Mouse (Mus musculus): ENCODE results near the gene Prickle1.

Gene Prickle1

GRCm38 (mm10) chr15:93554203-93554851 lies 41.4 kb downstream of the Prickle1 start:
- DNase-seq (ENCODE audit: low read depth, low spot score), result no peak

- DNase-seq (ENCODE audit: low read depth, low spot score), result peak; percentile 49
These were observed 43.5 kb downstream of the Prickle1 start for GRCm38 (mm10) chr15:93552169-93552568.

GRCm38 (mm10) chr15:93548297-93548696 lies 47.4 kb downstream of the Prickle1 start:
- DNase-seq (ENCODE audit: low read depth, low spot score), result no peak

- DNase-seq (ENCODE audit: low read depth, low spot score), result no peak
These were observed 56.3 kb downstream of the Prickle1 start for GRCm38 (mm10) chr15:93539415-93539814.

- no peak for DNase-seq (ENCODE audit: low read depth, low spot score)
These were observed 57.0 kb downstream of the Prickle1 start for GRCm38 (mm10) chr15:93538551-93539205.

GRCm38 (mm10) chr15:93537745-93538144 lies 57.9 kb downstream of the Prickle1 start:
- no peak for DNase-seq (ENCODE audit: low read depth, low spot score)

GRCm38 (mm10) chr15:93536191-93536590 lies 59.5 kb downstream of the Prickle1 start:
- DNase-seq (ENCODE audit: low read depth, low spot score), result no peak

GRCm38 (mm10) chr15:93530703-93531032 lies 65.0 kb downstream of the Prickle1 start:
- DNase-seq (ENCODE audit: low read depth, low spot score), result no peak

GRCm38 (mm10) chr15:93529831-93530702 lies 65.6 kb downstream of the Prickle1 start:
- no peak for DNase-seq (ENCODE audit: low read depth, low spot score)

GRCm38 (mm10) chr15:93525305-93525917 lies 70.3 kb downstream of the Prickle1 start:
- DNase-seq (ENCODE audit: low read depth, low spot score), result no peak

GRCm38 (mm10) chr15:93521787-93522180 lies 73.9 kb downstream of the Prickle1 start:
- DNase-seq (ENCODE audit: low read depth, low spot score), result no peak

- peak; percentile 95 for DNase-seq (ENCODE audit: low read depth, low spot score)
These were observed 74.5 kb downstream of the Prickle1 start for GRCm38 (mm10) chr15:93521088-93521786.

GRCm38 (mm10) chr15:93519836-93520826 lies 75.6 kb downstream of the Prickle1 start:
- no peak for DNase-seq (ENCODE audit: low read depth, low spot score)

GRCm38 (mm10) chr15:93518941-93519835 lies 76.5 kb downstream of the Prickle1 start:
- DNase-seq (ENCODE audit: low read depth, low spot score), result peak; percentile 88

- DNase-seq (ENCODE audit: low read depth, low spot score), result peak; percentile 45
These were observed 77.4 kb downstream of the Prickle1 start for GRCm38 (mm10) chr15:93518143-93518902.

GRCm38 (mm10) chr15:93517022-93517565 lies 78.6 kb downstream of the Prickle1 start:
- DNase-seq (ENCODE audit: low read depth, low spot score), result peak; percentile 33

- DNase-seq (ENCODE audit: low read depth, low spot score), result no peak
These were observed 80.4 kb downstream of the Prickle1 start for GRCm38 (mm10) chr15:93515316-93515715.

GRCm38 (mm10) chr15:93513939-93514341 lies 81.8 kb downstream of the Prickle1 start:
- peak; percentile 24 for DNase-seq (ENCODE audit: low read depth, low spot score)

All from R1 (cell line).